Mouse (Mus musculus): ENCODE measurements around the gene Scgb1b29.
"Not testable (repeated sequence)": the region's sequence is repeated elsewhere in the genome, so short reads cannot be mapped to it uniquely, and the experiment has no call there.

Gene Scgb1b29

GRCm38 (mm10) chr7:32441241-32441640 is at the start of gene Scgb1b29:
Gene Scgb1b29 (plus strand): TSS chr7:32441541.
- DNase-seq: not testable (repeated sequence)

GRCm38 (mm10) chr7:32428636-32429035 is 12.7 kb upstream of the Scgb1b29 start:
- not testable (repeated sequence) for DNase-seq

All from kidney, adult 8-10 months (tissue).